Mouse (Mus musculus) right cerebral cortex, postnatal 36 days (tissue): ENCODE results near the gene Tcf3.

Experiments used
- DNase-seq, 2 experiments: peaks; one replicate each; pipeline ENCODE4 v3.0.0; 2022; ENCODE audit warnings: low spot score in 2 of 2, mixed read lengths in 1 of 2

Tcf3 gene

GRCm38 (mm10) chr10:80437973-80438372, 4.5 kb upstream of the Tcf3 start:
- DNase-seq, result no peak

- DNase-seq, result no peak
These were observed 2.8 kb upstream of the Tcf3 start for GRCm38 (mm10) chr10:80436276-80436675.

DNA sequence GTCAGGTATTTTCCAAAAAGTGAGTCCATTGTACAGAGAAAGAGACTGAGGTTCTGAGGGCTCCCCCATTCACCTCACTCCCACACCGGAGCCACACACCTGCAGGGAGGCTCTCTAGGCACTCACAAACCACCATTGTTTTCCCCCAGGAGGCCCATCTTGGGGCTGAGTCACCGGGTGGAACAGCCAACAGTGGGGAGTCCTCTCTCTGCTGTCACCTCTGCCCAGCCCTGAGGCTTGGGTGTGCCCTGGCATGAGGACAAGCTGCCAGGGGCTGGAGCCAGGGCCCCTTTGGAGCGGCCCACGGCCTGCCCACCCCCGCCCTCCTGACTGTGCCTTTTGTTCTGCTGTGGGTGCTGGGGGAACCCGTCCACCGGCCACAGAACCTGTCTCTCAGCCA, 2.3 kb upstream of the Tcf3 start:
- no peak for DNase-seq

GRCm38 (mm10) chr10:80434823-80435222, 1.4 kb upstream of the Tcf3 start:
- no peak for DNase-seq

- DNase-seq, result no peak
These were observed 766 bp upstream of the Tcf3 start for GRCm38 (mm10) chr10:80434233-80434592.

DNA sequence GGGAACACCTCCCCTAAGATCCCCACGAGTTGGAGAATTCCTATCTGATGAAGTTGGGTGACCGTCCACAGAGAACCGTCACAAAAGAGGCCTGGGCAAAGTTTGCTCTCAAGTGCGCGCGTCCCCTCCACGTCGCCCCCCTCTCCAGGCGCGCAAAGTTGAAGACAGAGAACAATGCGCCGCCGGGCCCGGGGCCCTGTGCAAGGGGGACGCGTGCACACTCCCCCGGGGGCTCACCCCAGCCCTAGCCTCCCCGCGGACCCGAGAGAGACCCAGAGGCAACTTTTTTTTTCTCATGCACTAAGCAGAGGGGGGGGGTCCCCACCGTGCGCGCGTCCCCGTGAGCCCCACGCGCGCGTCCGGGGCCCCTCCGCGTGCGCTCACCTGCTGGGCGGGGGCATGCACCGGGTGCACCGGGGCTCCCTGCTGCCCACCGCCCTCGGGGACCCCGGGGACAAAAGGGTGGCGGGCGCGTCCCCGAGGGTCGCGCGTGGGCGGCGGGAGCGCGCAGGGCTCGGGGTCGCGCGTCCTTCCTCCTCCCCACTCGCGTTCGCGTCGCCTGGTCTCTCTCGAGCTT, 423 bp downstream of the Tcf3 start:
- no peak for DNase-seq

GRCm38 (mm10) chr10:80432387-80432785, 1.1 kb downstream of the Tcf3 start:
- DNase-seq, result no peak

GRCm38 (mm10) chr10:80431570-80432386, 1.7 kb downstream of the Tcf3 start:
- DNase-seq, result no peak

DNA sequence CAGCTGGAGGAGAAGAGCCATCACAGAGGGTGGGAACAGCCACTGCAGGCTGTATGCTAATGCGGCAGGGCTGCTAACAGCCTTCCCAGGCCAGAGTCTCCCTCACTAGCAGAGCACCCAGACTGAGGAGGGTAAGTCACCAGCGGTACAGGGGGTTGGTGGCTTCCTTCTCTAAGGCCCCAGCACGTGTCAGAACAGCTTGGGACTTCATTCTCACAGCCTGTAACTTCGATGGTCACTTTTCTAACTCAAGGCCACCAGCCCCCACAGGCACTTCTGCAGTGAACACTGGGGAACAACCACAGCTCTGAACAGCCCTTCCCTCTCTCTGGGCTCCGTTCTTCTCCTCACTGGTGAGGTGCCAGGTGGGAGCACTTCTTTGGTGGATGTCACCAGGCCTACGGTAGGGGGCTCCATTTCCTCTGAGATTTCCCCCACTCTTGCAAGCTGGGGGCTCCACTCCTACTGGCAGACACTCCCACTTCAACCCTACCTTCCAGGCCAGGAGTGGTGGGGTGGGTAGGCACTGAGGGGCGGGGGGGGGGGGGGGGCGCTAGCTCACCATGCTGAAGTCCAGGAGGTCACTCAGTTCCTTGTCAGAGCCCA, 3.0 kb downstream of the Tcf3 start:
- no peak for DNase-seq

- DNase-seq, result no peak
These were observed 3.6 kb downstream of the Tcf3 start for GRCm38 (mm10) chr10:80429800-80430199.

- DNase-seq, result no peak
These were observed 8.4 kb downstream of the Tcf3 start for GRCm38 (mm10) chr10:80425041-80425440.

- no peak for DNase-seq
These were observed 9.9 kb downstream of the Tcf3 start for GRCm38 (mm10) chr10:80423562-80423961.

DNA sequence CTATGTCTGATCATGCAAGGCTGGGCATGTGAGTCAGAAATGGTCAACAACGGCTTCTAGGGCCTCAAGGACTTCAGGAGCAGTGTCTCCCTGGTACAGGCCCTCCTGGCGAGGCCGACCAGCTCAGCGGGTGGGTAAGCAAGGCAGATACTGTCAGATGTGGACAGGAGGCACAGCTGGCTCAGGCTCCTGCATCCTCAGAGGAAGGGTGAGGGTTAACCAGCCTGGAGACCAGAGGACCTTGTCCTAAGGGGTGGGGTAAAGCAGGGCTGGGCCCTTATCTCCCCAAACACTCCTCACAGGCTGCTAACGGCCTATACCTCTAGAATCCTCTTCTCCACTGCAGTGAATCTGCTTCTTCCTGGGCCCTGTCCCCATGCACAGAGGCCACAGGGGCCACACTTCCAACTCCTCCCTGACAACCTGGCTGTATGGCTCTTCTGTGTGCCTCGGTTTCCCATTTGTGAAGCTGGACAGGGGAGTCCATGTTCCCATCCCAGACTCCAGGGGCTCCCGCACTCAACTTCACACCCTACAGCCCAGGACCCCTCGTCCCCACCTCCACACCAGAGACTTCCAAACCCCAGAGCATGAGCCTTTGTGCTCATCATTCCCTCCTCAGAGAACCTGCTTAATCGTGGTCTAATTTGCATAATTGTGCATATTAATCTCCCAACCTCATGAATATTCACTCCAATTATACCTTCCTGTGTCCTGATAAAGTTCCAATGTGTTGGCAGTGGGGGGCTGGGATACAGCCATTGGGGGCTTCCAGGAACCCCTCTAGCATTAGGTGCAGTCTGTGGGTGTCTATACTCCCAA, 11.6 kb downstream of the Tcf3 start:
- no peak for DNase-seq

GRCm38 (mm10) chr10:80421208-80421607, 12.2 kb downstream of the Tcf3 start:
- DNase-seq, result no peak

- DNase-seq, result no peak
These were observed 12.7 kb downstream of the Tcf3 start for GRCm38 (mm10) chr10:80420729-80421128.

DNA sequence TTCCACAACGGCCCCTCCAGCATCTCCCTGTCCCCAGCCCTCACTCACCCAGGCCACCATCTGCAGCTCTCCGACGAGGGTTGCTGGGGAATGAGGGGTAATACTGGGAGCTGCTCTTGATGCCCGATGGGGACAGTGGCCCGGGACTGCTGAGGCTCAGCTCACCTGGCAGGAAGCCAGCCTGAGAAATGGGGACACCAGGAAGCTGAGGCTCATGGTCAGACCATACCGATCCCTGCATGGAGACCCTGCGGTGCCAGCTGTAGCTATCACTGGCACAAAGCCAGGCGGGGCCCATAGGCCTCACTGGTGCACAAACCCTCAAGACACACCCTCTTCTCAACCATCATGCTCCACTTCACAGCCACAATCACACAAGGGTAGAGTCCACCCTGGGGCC, 14.0 kb downstream of the Tcf3 start:
- no peak for DNase-seq

- DNase-seq, result no peak
These were observed 15.1 kb downstream of the Tcf3 start for GRCm38 (mm10) chr10:80418311-80418710.

- no peak for DNase-seq
These were observed 15.6 kb downstream of the Tcf3 start for GRCm38 (mm10) chr10:80417841-80418240.

- no peak for DNase-seq
These were observed 16.1 kb downstream of the Tcf3 start for GRCm38 (mm10) chr10:80417371-80417770.

DNA sequence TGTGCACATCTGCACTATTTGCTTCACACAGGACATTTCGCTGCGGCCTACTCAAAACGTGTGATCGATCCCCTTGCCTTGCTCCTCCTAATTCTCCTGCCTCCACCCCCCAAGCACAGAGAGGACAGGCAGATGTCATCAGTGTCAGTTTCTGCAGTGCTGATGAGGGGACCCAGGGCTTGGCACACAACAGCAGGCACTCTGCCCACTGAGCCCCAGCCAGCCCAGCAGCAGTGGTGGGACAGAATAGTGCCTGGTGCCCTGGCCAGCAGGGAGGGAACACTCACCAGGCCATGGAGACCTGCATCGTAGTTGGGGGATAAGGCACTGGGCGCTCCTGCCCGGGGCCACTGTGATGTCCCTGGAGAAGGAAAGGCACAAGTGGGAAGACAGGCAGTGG, 17.9 kb downstream of the Tcf3 start:
- no peak for DNase-seq

DNA sequence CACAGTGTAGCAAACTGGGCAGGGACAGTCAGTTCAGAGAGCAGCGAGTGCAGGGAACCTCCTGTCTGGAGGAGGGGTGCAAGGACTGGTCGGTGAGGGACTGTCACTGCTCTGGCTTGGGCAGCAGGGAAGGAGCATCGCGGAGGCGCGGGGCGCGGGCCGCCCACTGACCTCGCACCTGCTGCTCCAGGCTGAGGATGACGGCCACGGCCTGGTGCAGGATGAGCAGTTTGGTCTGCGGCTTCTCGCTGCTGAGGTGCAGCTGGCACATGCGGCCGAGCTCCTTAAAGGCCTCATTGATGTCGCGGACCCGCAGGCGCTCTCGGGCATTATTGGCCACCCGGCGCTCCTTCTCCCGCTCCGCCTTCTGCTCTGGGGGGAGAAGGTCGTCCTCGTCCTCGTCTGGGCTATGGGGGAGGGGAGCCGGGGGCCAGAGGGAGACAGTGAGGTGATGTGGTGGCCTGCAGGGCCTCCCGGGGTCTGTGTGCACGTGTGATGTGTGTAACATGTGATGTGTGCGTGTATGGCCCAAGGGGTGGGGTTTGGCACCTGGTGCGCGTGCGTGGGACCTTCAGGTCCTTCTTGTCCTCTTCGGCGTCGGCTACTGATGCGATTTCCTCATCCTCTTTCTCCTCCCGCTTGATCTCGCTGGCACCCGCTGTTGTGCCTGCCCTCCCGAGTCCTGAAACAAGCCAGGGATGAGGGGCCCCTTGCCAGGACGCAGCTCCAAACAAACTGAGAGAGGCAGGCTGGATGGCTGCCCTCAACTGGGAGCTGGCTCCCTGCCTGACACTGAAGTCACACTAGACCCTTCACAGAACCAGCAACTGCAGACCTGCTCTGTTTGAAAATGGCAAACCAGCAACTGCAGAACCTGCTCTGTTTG, 20.5 kb downstream of the Tcf3 start:
- peak; percentile 41 to 54 for DNase-seq
